Comparison of ENCODE assay signal across 9 mouse cellular contexts in the genomic region with DNA sequence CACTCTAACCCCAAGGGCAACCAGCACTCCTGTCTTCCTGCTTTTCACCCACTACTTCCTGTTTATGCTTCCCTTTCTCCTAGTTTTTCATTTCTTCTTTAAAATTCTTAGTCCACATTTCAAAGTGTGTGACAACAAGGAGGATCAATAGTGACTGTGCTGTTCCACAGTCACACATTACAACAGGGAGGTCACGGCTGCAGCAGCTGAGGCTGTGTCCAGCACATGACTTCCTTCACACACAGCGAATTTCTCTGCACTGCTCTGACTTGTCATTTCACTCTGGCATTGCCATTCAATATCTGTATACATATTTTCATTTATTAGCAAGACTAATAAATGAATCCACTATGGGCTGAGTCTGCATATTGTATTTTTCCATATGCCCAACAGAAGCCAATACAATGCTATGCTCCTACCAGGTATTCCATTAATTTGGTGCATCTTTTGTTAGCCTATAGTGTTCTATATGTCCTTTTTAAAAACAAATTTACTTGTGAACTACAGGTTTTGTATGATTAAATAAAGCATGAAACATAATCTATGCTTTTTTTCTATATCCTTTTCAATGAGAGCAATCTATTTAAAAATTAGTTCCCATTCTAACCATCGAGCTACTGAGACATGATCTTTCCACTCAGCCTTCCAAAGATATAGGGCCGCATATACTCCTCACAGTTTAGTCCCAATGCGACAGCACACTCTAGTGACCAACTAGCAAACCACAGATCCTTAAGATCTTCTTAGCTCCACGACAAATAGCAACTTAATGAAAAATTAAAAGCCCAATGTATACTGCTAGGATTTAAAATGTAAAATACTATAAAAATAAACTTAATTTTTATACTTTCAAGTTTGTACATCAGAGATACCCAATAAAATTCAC. TPM values are rescaled to one million over a fixed set of nuclear protein-coding genes. Genes with fewer than 3 reads are reported as not detected.
A peak's percentile ranks its signal among the peaks of the same experiment; 100 is the strongest.
DNase-seq lines count a peak whose midpoint lies in the region; ATAC-seq and TF ChIP-seq lines count a peak whose summit lies in the region.
"Had no signal": no experiment of that assay in that cellular context is flagged by ENCODE, and none has a peak within 500 bp of the region (broad histone marks: within the 10 kb centered on the region; RNA-seq: fewer than 3 reads in every experiment).

No protein-coding gene starts in this region.

- H3K4me1 ChIP-seq in forebrain, postnatal 0 days (ENCODE audit: insufficient read depth), result no peaks in the 10 kb centered on the region
- no peaks in the 10 kb centered on the region for H3K4me1 ChIP-seq in midbrain, embryonic 12.5 days

- DNase-seq in kidney, postnatal 10 days, result peak; percentile 41
- DNase-seq in kidney, postnatal 25 days, result no peak
- DNase-seq in adipocyte (ENCODE audit: low spot score), result peak; percentile 40
- peak; percentile 72 for DNase-seq in forebrain, postnatal 0 days
- no peak for DNase-seq in thymus, postnatal 0 days (ENCODE audit: low spot score)
- DNase-seq in B cell, adult 2 months, result no peak

- ATAC-seq in forebrain, postnatal 0 days, result peak; percentile 95
- ATAC-seq in midbrain, embryonic 12.5 days (ENCODE audit: low FRiP score, low read depth), result peak; percentile 63; the same call in 1 of the 2 replicates
- ATAC-seq in monocyte, adult 5-6 weeks (replicated peaks; ENCODE audit: insufficient number of reproducible peaks, low FRiP score, low TSS enrichment, poor library complexity, severe bottlenecking), result no peak

- H3K36me3 ChIP-seq in forebrain, postnatal 0 days (ENCODE audit: insufficient read depth), result peaks cover 24% of the 10 kb centered on the region
- H3K36me3 ChIP-seq in midbrain, embryonic 12.5 days, result peaks cover 37% of the 10 kb centered on the region

- no peaks in the 10 kb centered on the region for H3K9me3 ChIP-seq in forebrain, postnatal 0 days (ENCODE audit: low read length)
- H3K9me3 ChIP-seq in midbrain, embryonic 12.5 days, result no peaks in the 10 kb centered on the region
- H3K9me3 ChIP-seq: limb, embryonic 15.5 days had no signal

- 51% methylated on average over 6 of the region's 6 CpGs for WGBS in forebrain, postnatal 0 days
- 76% methylated on average over 6 of the region's 6 CpGs for WGBS in midbrain, embryonic 12.5 days

- no peaks in the 10 kb centered on the region for H3K27me3 ChIP-seq in forebrain, postnatal 0 days (ENCODE audit: insufficient read depth, low read length)
- no peaks in the 10 kb centered on the region for H3K27me3 ChIP-seq in midbrain, embryonic 12.5 days
- H3K27me3 ChIP-seq: limb, embryonic 15.5 days had no signal

- no peak overlapping the region for H3K9ac ChIP-seq in forebrain, postnatal 0 days
- no peak overlapping the region for H3K9ac ChIP-seq in midbrain, embryonic 12.5 days (replicated peaks)
- H3K9ac ChIP-seq: limb, embryonic 15.5 days had no signal

- H3K4me2 ChIP-seq in forebrain, postnatal 0 days (ENCODE audit: low read depth), result no peak overlapping the region
- H3K4me2 ChIP-seq in midbrain, embryonic 12.5 days (replicated peaks), result no peak overlapping the region
- H3K4me2 ChIP-seq: limb, embryonic 15.5 days had no signal

- no peak overlapping the region for H3K27ac ChIP-seq in forebrain, postnatal 0 days (ENCODE audit: low read depth, low read length)
- no peak overlapping the region for H3K27ac ChIP-seq in midbrain, embryonic 12.5 days (replicated peaks)
- H3K27ac ChIP-seq: limb, embryonic 15.5 days had no signal

- H3K4me3 ChIP-seq in forebrain, postnatal 0 days (ENCODE audit: low read depth, low read length), result no peak overlapping the region
- no peak overlapping the region for H3K4me3 ChIP-seq in midbrain, embryonic 12.5 days
- H3K4me3 ChIP-seq: limb, embryonic 15.5 days had no signal

- TF ChIP-seq CTCF in forebrain, postnatal 0 days (IDR thresholded peaks at IDR 0.05; ENCODE audit: low read depth), result peak; percentile 80

RNA-seq across cellular contexts. Expression of gene Ibtk, which starts 55.7 kb away (rescaled TPM):
- total RNA-seq in forebrain, postnatal 0 days (2014; rRNA removed), result 22.4 and 25.6 TPM in 2 replicates
- polyA plus RNA-seq in forebrain, postnatal 0 days (2015; fragmentation: Nextera tagmentation; extraction: Ambion mirVana), result 10.5 and 16.3 TPM in 2 replicates
- 42.9 and 45.1 TPM in 2 replicates for polyA plus RNA-seq in midbrain, embryonic 12.5 days (2016; fragmentation: Nextera tagmentation; extraction: Ambion mirVana)
- polyA plus RNA-seq in thymus, postnatal 0 days (2015; fragmentation: Nextera tagmentation; extraction: Ambion mirVana), result 19.2 and 21.1 TPM in 2 replicates
- total RNA-seq in monocyte, adult 5-6 weeks (2017), result 56.5 to 67.3 TPM (median 57.6 TPM) in 3 replicates

Comparison
In these comparisons a context has a peak if more than half of its experiments do, and no peak if none do; other contexts are left out.
1. DNase-seq: peak in kidney, postnatal 10 days (single experiment), adipocyte (single experiment) and forebrain, postnatal 0 days (single experiment); none in kidney, postnatal 25 days (0 of 2), thymus, postnatal 0 days (single experiment) and B cell, adult 2 months (0 of 2).